Mouse (Mus musculus) heart, adult 2 months (tissue): Measurements from ENCODE around the gene Stim1.

Experiments
- CTCF ChIP-seq: fragments of 200-600 bp; IDR thresholded peaks from 2 replicates; pipeline ENCODE4 v1.8.1; 2022; ENCODE audit warnings: antibody characterized with exemption, mild to moderate bottlenecking, moderate library complexity
- EP300 ChIP-seq: fragments of 200-500 bp; IDR thresholded peaks from 2 replicates; pipeline ENCODE4 v1.6.1; 2011; ENCODE audit warnings: low read depth, low read length, control low read depth; ENCODE audit not compliant: insufficient read depth
- POLR2A ChIP-seq: fragments of 200-500 bp; IDR thresholded peaks from 2 replicates; pipeline ENCODE4 v1.6.1; 2011; ENCODE audit warnings: mild to moderate bottlenecking, low read depth, low read length, control low read depth; ENCODE audit not compliant: insufficient read depth

GRCm38 (mm10) chr7:102369661-102370060, 102.1 kb downstream of the Stim1 start:
- TF ChIP-seq POLR2A (no peak), CTCF (peak; percentile 49), EP300 (no peak)
